Mouse (Mus musculus) neural tube, embryonic 10.5 days (tissue): ENCODE measurements around the gene Nmnat3.

Source experiments
- DNase-seq: peaks from one replicate; pipeline ENCODE4 v3.0.0-alpha.2; 2017; ENCODE audit warnings: low spot score; ENCODE audit errors: extremely low spot score

Nmnat3 gene

DNA sequence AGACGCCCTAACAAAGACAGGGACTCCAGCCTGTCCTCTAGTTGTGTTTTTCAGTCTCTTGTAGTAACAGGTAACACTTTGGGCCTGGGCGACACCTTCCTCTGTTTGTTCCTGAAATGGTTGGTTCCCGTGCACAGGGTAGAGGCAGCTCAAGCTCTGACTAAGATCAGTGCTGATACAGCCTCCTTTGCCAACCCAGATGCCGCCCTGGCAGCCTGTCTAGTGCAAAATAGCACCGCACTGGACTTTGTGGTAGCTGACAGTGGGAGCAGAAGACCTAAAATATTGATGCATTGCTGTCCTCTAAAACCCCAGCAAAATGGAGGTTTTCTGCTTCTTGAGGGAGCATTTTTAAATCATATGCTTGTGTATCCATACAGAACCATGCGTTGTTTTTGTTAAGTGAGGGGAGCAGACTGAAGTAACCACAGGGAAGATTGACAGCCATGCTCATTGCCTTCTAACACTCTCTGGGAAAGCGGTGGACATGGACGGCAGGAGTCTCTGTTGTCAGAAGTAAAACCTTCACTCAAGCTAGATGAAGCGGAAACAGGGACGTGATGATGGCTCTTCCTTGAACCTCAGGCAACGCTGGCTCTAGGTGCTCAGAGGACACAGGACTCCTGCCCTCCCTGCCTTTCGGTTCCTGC is 24.2 kb downstream of the Nmnat3 start:
- no peak for DNase-seq

DNA sequence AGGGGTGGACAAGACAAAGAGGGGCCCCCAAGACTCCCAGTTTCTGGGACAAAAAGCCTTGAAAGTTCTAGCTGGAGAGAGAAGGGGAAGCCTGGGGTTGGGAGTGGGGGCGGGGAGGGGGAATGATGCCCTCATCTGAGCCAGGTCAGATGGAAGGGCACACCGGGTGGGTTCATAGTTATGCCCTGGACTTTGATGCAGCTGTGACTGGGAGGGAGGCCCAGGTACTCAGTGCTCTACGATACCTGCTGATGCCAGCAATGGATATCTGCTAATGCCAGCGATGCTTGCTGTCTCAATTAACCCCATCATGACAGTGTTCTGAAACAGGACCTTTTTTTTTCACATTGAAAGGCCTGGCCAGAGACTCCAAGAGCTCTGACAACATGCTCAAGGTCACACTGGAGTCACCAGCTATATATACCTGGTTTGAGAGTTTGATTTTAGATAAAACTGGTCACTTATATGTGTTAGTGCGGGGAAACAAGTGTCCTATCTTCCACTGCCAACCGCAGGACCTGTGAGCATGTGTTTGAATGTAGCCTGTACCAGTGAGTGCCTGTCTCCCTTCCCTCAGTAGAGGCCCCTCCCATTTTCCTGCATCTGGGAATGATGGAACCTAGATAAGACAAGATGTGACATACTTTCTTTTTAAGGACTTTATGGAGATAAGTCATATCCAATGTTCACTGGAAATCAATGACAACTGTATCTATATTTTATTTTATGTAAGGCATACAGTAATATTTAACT is 25.6 kb downstream of the Nmnat3 start:
- DNase-seq, result no peak

DNA sequence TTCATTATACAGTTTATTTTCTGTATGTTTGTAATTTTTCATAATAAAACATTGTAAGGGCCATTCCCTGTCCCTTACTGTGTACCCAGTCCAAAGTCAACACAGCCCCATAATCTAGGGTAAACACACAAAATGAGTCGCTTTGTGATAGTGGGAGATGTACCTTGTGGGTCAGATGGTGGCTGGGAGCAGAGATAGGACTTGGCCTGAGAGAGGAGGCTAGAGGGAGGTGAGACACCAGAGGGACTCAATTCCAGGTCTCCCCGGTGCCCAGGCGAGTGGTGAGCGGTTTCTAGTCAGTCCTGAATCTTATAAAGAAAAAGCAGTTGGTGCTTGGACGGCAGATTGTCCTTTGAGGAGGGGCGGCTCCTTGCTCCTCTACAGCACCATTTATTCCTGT is 26.4 kb downstream of the Nmnat3 start:
- no peak for DNase-seq

DNA sequence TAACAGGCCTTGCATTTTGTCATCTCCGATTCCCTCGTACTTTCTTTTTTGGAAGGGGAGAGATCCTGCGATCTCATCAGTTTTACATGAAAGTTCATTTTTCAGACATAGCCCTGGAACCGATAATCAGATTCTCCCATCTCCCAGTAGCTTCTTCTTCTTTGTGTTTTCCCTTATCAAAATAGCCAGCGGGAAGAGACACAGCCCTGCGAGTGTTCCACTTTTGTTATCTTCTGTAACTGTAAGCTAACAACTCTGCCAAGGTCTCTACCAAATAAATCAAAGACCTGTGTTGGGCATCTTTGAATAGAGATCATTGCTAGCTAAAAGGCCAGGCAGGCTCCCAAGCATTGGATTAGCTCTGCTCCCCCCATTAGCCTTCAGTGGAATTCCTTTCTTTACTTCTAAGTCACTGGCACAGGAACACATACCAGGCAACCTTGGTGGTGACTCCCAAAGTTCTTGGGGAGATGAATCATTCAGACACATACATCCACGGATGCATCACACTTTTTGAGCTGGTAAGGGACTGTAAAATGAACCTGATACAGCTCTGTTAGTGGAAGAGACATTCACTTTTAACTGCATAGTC is 26.9 kb downstream of the Nmnat3 start:
- DNase-seq, result no peak

DNA sequence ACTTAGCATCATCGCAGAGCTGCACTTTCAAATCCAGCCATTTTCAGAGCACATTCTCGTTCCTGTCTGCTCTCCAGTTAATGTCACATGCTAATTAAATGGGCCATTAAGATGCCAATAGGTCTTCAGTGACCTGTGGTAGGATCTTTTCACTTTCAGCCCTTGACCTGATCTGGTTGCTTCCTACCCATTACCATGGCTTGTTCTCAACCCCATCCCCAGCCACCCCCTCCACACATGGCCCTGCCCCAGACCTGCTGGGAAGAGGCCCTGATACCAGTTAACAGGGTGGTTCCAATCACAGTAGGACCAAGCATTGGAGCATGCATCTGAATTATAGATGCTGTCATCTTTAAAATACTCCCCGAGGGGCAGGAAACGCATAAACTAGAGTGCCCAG is 30.7 kb downstream of the Nmnat3 start:
- DNase-seq, result no peak

DNA sequence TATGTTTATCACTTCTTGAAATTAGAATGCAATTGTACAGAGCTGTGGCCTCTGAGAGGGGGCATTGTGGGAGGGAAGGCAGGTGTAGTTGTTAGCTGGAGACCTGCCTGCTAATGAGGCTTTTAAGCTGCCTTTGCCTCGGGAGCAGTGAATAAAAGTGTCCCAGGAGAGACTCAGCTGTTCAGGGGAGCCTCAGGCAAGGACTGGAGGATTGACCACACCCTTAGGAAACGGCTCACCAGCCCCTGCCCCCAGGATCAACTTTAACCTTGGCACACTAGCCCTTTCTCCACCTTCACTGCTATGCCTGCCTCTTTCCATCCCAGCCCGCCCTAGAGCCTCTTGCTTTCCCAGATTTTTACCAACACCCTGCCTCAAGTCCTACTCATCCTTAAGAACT is 31.6 kb downstream of the Nmnat3 start:
- no peak for DNase-seq

DNA sequence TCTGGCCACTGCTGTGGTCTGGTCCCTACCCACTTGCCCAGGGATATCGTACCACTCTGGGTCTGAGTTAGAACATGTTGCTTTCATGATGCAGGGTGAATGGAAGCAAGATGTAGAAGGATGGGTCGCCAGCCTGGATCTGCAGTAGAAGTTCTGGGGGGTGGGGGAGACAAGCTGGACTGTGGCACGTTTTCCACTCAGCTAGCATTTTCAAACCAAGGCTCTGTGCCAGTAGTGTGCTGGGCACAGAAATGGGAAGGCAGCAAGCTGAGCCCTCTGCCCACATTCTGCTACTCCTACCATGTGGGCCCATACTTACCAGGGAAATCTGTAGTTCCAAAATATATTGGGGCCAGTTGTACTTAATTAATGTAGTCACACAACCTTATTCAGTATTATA is 33.5 kb downstream of the Nmnat3 start:
- no peak for DNase-seq

DNA sequence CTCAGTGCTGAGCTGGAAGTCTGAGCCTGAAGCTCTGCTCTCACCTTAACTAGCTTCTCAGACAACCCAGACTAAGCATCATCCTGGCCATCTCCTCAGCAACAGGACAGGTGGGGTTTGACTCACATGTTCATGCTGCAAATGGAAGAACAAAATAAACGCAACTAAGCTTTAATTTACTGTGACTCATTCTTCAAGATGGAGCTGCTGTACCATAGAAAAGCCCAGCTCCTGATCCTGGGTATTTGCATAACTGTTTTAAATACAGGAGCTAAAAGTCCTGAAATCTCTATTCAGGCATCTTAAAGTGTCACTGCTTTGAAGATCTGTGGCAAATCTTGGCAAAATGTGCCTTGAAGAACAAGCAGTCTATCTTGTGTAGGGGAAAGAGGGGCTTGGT is 38.9 kb downstream of the Nmnat3 start:
- no peak for DNase-seq

DNA sequence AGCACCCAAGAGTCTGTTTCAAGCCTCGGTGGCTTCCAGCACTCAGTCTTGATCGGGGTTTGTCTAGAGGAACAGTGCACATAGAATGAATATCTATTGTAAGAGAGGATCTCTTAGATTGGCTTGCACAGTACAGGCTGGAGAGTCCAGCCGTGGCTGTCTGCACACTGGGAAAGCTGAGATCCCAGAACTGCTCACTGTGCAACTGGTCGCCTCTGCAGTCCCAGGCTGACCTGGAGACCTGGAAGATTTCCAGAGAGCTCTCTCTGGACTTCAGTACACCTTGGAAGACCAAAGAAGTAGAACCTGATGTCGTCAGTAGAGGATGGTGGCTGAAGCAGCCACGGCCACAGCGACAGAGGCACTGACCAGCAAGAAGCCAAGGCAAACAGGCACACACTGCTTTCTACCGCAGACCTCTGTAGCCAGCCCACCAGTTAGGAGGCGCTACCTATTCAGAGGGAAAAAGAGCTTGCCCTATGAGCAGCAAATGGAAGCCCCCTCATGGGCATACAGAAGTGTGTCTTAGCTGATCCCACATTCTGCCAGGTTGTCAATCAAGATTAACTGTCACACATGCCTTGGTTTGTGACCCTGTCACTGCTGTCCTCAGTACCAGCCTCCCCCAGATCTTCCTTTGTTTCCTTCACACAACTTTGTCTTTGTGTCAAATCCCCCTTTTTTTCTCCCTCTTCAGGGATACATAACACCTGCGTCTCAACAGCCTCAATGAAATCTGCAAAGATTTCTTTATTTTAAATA is 41.4 kb downstream of the Nmnat3 start:
- no peak for DNase-seq

DNA sequence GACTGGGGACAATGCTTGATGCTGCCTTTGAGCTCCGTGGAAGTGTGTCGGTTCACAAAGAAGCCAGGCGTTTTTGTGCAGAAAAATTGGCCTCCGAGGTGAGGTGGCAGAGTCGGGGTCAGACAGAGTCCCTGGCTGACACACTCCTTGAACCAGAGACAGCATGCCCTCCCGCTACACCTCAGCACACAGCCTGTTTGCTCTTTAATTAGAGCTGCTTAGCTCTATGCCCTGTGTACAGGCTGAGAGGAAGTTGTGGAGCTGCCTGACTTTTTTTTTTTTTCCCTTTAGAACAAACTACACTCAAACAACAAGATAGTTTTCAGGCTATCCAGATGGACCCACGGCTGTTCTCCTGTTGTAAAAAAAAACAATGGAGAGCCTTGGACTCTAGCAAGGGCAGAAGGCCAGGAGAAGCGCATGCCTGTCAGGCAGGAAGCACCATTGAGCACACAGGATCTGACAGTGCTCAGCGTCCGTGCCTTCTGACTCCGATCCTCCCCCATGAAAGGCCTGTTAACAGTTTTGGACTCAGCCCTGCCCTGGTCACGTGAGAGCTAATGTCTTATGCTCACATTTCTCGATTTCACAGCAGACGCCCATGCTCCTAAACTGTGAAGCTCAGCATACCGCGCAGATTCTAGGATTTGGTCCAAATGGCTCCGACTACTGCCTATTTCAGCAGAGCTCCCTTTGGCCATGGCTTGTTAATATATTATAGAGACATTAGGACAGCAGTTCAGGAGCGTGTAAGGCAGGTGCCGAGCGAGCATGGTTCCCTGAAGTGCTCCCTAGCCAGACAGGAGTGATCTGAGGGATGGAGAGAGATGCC is 42.3 kb downstream of the Nmnat3 start:
- DNase-seq, result no peak

DNA sequence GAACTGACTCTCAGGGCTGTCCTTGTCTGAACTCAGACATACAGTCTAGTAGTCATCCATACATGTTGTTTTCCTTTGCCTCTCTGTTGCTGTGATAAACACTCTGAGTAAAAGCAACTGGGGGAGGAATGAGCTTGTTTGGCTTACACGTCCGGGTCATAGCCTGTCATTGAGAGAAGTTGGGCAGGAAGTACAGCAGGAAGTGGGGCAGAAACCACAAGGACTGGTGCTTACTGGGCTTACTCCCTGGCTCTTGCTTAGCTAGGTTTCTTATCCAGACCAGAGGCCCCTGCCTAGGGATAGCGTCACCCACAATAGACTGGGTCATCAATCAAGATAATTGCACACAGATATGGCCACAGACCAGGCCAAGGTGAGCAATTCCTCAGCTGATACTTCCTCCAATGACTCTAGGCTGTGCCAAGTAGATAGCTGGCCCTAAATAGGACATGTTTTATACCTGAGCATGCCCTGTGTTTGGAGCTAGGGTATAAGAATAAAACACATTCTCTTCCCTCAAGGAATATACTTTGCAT is 46.1 kb downstream of the Nmnat3 start:
- DNase-seq, result no peak

DNA sequence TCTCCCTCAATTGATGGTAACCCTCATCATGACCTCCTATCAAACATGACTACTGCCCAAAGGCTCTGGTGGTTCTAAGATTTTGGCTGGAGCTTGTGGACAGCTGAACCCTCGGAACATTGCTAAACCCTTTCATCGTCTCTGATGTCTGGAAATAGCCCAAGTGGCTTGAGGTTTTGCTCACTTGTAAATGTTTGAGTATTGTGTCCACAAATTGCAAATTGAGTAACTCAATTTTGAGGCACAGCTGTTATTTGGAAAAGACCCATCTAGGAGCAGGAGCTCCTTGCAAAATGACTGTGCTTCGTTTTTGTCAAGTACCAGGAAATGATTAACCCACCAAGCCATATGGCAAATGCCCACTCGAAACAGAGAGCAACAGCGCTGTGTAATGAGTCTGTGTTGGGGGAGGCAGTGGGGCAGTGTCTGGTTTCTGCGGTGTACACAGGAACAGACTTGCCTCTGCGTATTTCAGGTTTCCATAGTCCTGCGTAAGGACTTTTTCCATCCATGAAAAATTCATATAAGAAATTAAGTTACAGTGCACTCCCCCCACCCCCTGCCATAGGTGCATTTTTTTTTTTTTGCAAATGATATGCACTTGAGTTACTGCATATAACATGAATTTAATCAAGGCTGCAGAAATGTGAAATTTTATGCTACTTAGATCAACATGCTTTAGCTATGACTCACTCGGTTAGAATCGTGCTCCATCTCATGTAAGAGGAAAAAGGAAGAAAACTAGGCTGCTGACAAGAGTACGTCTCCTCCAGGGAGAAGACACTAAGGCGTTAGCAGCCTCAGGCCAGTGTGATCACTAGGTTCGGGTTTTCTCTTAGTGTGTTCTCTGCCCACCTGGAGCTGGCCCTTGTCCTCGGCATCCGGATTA is 50.9 kb downstream of the Nmnat3 start:
- no peak for DNase-seq

DNA sequence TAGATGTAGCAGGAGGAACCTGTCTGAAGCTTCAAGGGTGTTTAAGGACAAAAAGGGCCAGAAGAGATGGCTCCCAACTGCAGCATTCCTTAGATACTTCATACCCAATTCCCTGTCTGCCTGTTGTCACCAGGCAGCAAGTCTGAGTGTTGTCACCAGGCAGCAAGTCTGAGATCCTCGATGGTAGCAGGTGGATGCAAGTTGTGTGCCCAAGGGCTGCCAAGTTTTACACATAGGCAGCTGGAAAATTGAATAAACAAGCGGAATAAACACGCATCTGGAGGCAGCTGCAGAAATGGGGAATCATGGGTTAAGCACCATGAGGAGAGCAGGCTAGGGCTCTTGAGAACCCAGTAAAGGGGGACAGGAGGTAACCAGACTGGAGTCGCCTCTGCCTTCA is 52.7 kb downstream of the Nmnat3 start:
- DNase-seq, result no peak

DNA sequence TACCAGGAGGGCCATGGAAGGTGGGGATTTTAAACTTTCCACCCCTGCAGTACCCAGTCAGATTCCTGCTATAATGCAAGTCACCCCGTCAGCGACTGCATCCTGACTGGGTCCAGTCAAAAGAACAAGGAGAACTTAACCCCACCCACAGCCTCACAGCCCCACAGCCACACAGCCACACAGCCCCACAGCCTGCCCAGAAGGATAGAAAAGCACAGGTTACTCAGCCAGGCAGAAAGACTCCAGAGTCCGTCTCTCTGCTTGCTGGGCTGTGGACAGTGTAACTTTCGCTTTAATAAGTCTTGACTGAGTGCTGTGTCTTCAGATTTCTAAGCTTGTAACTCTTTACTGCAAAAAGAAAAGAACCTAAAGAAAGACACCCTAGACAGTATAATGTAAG is 53.2 kb downstream of the Nmnat3 start:
- DNase-seq, result no peak

DNA sequence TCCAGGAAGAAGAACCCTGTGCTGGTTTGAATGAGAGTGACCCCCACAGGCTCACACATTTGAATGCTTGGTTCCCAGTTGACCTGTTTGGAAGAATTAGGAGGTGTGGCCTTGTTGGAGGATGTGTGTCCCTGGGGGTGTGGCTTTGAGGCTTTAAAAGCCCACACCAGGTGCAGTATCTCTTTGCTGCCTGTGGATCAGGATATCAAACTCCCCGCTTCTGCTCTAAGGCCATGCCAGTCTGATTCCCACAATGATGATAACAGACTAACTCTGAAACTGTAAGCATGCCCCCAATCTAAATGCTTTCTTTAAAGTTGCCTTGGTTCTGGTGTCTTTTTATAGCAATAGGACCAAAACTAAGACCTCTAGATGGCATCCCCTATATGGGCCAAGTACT is 58.6 kb downstream of the Nmnat3 start:
- DNase-seq, result no peak

DNA sequence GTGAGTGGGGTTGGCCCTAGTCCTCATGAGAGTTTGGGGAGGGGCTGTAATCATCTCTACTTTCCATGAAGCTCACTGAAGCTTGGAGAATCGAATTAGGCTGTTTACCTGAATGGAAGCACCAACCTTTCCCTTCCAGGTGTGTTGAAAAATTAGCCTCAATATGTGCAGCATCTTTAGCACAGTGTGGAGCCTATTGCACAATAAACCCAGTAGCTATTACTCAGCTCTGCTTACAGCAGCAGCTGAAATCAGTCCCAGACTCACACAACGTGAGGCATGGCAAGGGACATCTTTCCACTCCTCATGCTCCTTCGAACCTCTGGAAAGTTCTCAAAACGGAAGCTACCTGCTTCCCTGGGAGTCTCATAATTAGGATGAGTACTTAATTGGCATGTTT is 59.0 kb downstream of the Nmnat3 start:
- DNase-seq, result no peak

DNA sequence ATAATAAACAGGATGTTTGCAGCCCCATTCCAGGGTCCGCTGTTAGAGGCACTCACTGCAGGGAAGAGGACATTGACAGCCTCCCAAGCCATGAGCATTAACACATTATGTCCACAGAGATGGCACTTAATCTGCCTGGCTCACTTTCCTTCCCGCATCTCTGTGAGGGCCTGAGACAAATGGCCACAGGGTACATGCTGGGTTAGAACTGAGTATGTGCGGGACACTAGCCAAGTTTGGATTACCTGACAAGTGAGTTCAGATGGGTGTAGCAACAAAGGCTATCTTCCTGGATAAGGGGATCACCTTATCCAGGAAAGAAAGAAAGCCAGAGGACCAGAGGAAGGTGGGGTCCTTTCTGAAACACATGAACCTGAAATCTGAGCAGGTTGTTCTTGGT is 59.8 kb downstream of the Nmnat3 start:
- no peak for DNase-seq

DNA sequence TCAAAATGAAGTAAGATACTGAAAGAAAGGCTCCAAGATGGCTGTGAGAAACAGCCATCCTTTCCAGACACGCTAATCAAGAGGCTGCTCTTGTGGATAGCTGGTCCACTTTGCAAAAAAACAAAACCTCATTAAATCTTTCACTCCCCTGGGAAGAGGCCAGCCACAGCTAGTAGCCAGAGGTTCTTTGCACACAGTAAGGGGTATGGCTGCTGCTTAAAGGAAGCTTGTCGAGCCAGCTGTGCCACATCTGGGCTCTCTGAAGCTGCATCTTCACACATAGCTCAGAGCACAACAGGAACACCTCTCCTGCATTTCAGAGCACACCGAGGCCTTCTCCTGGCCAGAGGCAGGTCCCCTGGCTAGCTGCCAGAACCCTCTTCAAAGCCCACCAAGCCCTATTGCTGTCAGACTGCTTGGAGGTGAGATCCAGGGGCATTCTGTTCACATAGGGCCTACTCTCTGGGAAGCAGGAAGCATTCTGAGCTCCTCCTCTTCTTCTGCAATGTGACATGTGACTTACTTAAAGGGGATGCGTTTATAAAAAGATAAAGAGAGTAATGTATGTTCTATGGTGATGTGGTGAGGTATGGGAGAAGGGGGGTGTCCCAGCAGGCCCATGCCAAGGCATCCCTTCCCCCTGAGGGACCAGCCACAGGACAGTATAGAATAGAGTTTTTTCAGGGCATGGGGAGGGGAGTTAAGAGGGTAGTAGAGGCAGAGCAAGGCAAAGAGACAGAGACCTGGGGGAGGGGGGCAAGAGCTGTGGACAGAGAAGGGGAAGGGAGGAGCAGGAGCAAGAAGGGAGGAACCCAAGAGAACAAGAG is 63.3 kb downstream of the Nmnat3 start:
- DNase-seq, result no peak

DNA sequence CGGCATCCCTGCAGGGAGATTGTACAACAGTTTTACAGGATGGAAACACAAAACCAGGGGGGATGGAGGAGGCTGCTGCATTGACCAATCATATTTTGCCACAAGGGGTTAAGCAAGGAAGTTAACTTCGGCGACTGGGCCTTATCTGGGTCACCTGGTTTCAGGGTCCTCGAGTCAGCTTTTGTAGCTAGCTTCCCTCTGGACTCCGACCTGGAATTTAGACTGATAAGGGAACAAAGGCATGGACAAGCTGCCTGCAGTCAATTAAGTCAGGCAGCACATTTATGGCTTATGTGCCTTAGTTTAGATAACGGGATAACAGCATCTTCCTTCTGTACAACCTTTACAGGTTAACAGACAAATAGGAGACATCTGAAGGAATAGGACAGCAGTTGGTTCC is 65.1 kb downstream of the Nmnat3 start:
- DNase-seq, result no peak
